Mouse (Mus musculus) heart, postnatal 0 days (tissue): Measurements from ENCODE around the gene Tpp1. TPM values are rescaled to one million over a fixed set of nuclear protein-coding genes. Genes with fewer than 3 reads are reported as not detected.
A peak's percentile ranks its signal among the peaks of the same experiment; 100 is the strongest.

Experiments used
- ATAC-seq: fragments of 200-750 bp; cut with Nextera tagmentation; 2 replicates; pipeline ENCODE4 v1.8.0; 2017; ENCODE audit warnings: low read depth, moderate number of reproducible peaks, moderate library complexity; ENCODE audit not compliant: insufficient read depth
- DNase-seq: peaks from one replicate; pipeline ENCODE4 v3.0.0-alpha.2; 2016; ENCODE audit warnings: low spot score
- H3K27ac ChIP-seq: fragments of 300-500 bp; sonication (generic); 2 replicates; pipeline ENCODE4 v1.5.1; 2014; ENCODE audit warnings: low read depth, mild to moderate bottlenecking
- H3K27me3 ChIP-seq: fragments of 300-500 bp; sonication (generic); 2 replicates; pipeline ENCODE4 v1.6.1; 2014; ENCODE audit warnings: low read length, mixed read lengths; ENCODE audit not compliant: control insufficient read depth, insufficient read depth
- H3K36me3 ChIP-seq: fragments of 300-500 bp; sonication (generic); replicated peaks from 2 replicates; pipeline ENCODE4 v1.6.1; 2014; ENCODE audit warnings: low read length, mixed read lengths; ENCODE audit not compliant: control insufficient read depth, insufficient read depth
- H3K4me1 ChIP-seq: fragments of 300-500 bp; sonication (generic); 2 replicates; pipeline ENCODE4 v1.6.1; 2014; ENCODE audit warnings: antibody characterized with exemption; ENCODE audit not compliant: control insufficient read depth, insufficient read depth
- H3K4me2 ChIP-seq: fragments of 300-500 bp; sonication (generic); 2 replicates; pipeline ENCODE4 v1.6.1; 2014; ENCODE audit warnings: low read depth, mild to moderate bottlenecking, low read length, moderate library complexity
- H3K4me3 ChIP-seq: fragments of 300-500 bp; sonication (generic); 2 replicates; pipeline ENCODE4 v1.5.1; 2014; ENCODE audit warnings: low read depth, low read length
- H3K9ac ChIP-seq: fragments of 300-500 bp; sonication (generic); replicated peaks from 2 replicates; pipeline ENCODE4 v1.6.1; 2014; ENCODE audit warnings: low read depth, low read length, mixed read lengths
- H3K9me3 ChIP-seq: fragments of 300-500 bp; sonication (generic); replicated peaks from 2 replicates; pipeline ENCODE4 v1.6.1; 2016; ENCODE audit warnings: low read length; ENCODE audit not compliant: control insufficient read depth
- CTCF ChIP-seq: IDR thresholded peaks from 2 replicates; pipeline ENCODE4 v1.5.1; 2016; ENCODE audit warnings: antibody characterized with exemption, control low read depth, low read depth
- EP300 ChIP-seq: IDR thresholded peaks from 2 replicates; pipeline ENCODE4 v1.6.1; 2016; ENCODE audit warnings: antibody characterized with exemption, low read depth
- WGBS: fragments of 180-500 bp; shearing (Covaris S2); extraction: QIAGEN DNeasy Blood & Tissue Kit; methylation state at CpG from one replicate; pipeline ENCODE4 v1.1.7; 2014; 5-methylcytosine and 5-hydroxymethylcytosine counted together
- polyA plus RNA-seq: library from polyadenylated mRNA; unstranded; fragments of >200 nt; fragmentation: Nextera tagmentation; extraction: Ambion mirVana; gene quantifications from 2 replicates; pipeline ENCODE4 v1.2.1, GENCODE M21; 2015
- total RNA-seq: library from RNA; depleted of rRNA; stranded (reverse); fragments of >200 nt; gene quantifications from 2 replicates; pipeline ENCODE4 v1.2.3, GENCODE M21; 2014; ENCODE audit warnings: low replicate concordance

Gene Tpp1
- total and polyA plus RNA-seq, 2 experiments from 2014 or later = 61.2 to 99.9 TPM

DNA sequence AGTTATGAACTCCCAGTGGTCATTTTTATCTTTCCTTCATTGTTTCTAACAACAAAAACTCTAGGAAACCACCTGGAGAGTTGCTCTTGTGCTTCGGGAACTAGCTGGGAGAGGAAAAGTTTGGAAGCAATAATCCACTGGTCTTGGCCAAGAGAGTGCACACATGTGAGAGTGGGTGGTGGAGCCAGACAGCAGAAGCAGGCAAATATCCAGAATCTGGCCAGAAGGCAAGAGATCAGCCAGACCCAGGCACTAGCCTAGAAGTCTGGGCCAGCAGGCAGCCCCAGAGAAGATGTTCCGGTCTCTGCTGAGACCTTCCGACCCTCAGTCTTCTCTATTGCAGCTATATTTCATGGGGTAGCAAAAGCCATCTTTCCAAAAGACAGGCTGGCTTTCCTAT is 17.9 kb upstream of the Tpp1 start:
- Histone ChIP-seq H3K27me3 (no peaks in the 10 kb centered on the region), H3K4me3 (no peak overlapping the region), H3K9ac (no peak overlapping the region), H3K4me2 (no peak overlapping the region), H3K4me1 (no peaks in the 10 kb centered on the region), H3K9me3 (no peaks in the 10 kb centered on the region), H3K36me3 (peaks cover 14% of the 10 kb centered on the region; the same call in 1 of the 2 replicates), H3K27ac (no peak overlapping the region)
- DNase-seq (no peak), ATAC-seq (no peak)
- WGBS = 68% methylated on average over 3 of the region's 3 CpGs
- no peak for TF ChIP-seq EP300
- no peak for TF ChIP-seq CTCF

- ATAC-seq (no peak; the same call in 1 of the 2 replicates), DNase-seq (no peak)
- Histone ChIP-seq H3K27me3 (peaks cover 16% of the 10 kb centered on the region; the same call in 1 of the 2 replicates), H3K4me1 (0 out of 2 replicates have a peak, but pooled peaks cover under 1% of the 10 kb centered on the region), H3K9me3 (no peaks in the 10 kb centered on the region), H3K27ac (peak overlapping the region; percentile 32), H3K4me2 (no peak overlapping the region), H3K4me3 (no peak overlapping the region), H3K36me3 (peaks cover 27% of the 10 kb centered on the region; the same call in 1 of the 2 replicates), H3K9ac (no peak overlapping the region)
- TF ChIP-seq CTCF (no peak), EP300 (no peak)
- WGBS = 22% methylated on average over 6 of the region's 6 CpGs
These were observed 15.7 kb upstream of the Tpp1 start for GRCm38 (mm10) chr7:105767729-105768165.

DNA sequence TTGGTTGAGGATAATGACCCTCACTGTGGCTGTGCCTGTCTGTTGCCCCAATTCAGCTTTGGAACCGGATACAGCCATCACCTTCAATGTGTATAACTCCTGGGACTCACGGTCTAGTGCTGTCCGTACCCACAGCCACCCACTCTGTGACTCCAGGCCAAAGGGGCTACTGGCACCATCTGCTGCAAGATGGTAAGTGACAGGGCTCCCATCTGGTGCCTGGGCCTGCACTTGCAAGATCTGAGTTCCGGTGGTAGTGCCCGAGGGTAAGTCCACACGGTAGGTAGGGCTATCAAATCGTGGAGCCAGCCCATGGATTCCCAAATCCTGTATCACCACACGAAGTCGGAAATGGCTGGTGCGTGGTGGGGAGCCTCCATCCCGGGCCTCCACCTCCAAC is 12.3 kb upstream of the Tpp1 start:
- no peak overlapping the region for H3K9ac ChIP-seq
- H3K4me2 ChIP-seq = no peak overlapping the region
- no peak overlapping the region for H3K4me3 ChIP-seq
- H3K4me1 ChIP-seq = 0 out of 2 replicates have a peak, but pooled peaks cover 8% of the 10 kb centered on the region
- H3K9me3 ChIP-seq = no peaks in the 10 kb centered on the region
- no peak overlapping the region for H3K27ac ChIP-seq
- ATAC-seq (no peak), DNase-seq (no peak)
- 91% methylated on average over 11 of the region's 11 CpGs for WGBS
- peaks cover 27% of the 10 kb centered on the region for H3K27me3 ChIP-seq
- H3K36me3 ChIP-seq = peaks cover 17% of the 10 kb centered on the region
- no peak for TF ChIP-seq EP300
- TF ChIP-seq CTCF = no peak

- H3K4me2 ChIP-seq = peak overlapping the region; percentile 59
- no peak overlapping the region for H3K9ac ChIP-seq
- WGBS = 31% methylated on average over 52 of the region's 55 CpGs
- no peak for DNase-seq
- 0 out of 2 replicates have a peak, but pooled peaks cover 8% of the 10 kb centered on the region for H3K4me1 ChIP-seq
- ATAC-seq = peak; percentile 12; the same call in 1 of the 2 replicates
- no peak for TF ChIP-seq EP300
- TF ChIP-seq CTCF = no peak
- no peak overlapping the region for H3K27ac ChIP-seq
- peaks cover 27% of the 10 kb centered on the region for H3K27me3 ChIP-seq
- peak overlapping the region; percentile 33 for H3K4me3 ChIP-seq
- H3K9me3 ChIP-seq = no peaks in the 10 kb centered on the region
- peaks cover 22% of the 10 kb centered on the region for H3K36me3 ChIP-seq
These were observed 10.7 kb upstream of the Tpp1 start for GRCm38 (mm10) chr7:105762517-105763270.

DNA sequence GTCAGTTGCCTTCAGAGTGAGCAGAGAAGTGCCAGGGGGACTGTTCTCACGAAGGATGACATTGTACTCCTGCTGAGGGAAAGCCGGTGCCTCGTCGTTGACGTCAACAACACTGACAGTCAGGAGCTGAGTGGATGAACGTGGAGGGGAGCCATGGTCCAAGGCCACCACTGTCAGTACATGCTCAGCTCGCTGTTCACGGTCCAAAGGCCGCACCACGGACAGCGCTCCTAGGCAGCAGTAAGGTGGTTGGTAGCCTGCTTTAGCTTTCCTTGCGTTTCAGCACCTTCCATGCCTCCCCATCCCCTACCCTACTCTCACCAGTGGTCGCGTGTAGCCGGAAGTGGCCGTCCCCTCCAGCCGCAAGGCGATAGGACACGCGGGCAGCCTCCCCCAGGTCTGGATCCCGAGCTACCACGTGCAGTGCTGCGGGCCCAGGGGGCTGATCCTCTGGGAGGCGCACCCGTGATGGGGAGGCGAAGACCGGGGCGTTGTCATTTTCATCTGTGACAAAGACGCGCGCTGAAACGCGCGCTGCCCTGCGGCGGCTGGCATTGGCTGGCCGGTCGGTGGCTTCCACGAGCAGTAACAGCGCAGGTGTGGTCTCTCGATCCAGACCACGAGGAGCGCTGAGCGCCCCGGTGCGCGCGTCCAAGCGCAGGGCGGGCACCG is 9.9 kb upstream of the Tpp1 start:
- Histone ChIP-seq H3K27me3 (peaks cover 27% of the 10 kb centered on the region), H3K4me1 (0 out of 2 replicates have a peak, but pooled peaks cover 8% of the 10 kb centered on the region), H3K9ac (no peak overlapping the region), H3K4me3 (peak overlapping the region; percentile 33), H3K9me3 (no peaks in the 10 kb centered on the region), H3K27ac (no peak overlapping the region), H3K4me2 (peak overlapping the region; percentile 59), H3K36me3 (peaks cover 29% of the 10 kb centered on the region)
- TF ChIP-seq EP300 (no peak), CTCF (no peak)
- DNase-seq = no peak
- WGBS = 24% methylated on average over 51 of the region's 51 CpGs
- ATAC-seq = peak; percentile 31; the same call in 1 of the 2 replicates
